Mouse (Mus musculus): Measurements from ENCODE around the gene Tyr. TPM values are rescaled to one million over a fixed set of nuclear protein-coding genes. Genes with fewer than 3 reads are reported as not detected.

Gene Tyr
- polyA plus RNA-seq (2012; rRNA removed; ENCODE audit: low replicate concordance): 0.11 and 0.13 TPM in 2 replicates

GRCm38 (mm10) chr7:87493412-87493811, at the start of gene Tyr:
Gene Tyr, minus strand, starts transcription at chr7:87493512.

Other genes starting within 250 kb of the Tyr start
- 2.2 and 5.2 TPM in 2 replicates for gene Nox4, start 247.4 kb downstream of the Tyr start, polyA plus RNA-seq (2012; rRNA removed; ENCODE audit: low replicate concordance)
- gene Grm5, start 90.7 kb upstream of the Tyr start, polyA plus RNA-seq (2012; rRNA removed; ENCODE audit: low replicate concordance): not detected in 2 replicates